Mouse (Mus musculus): ENCODE measurements around the gene Ecpas.
A peak's percentile ranks its signal among the peaks of the same experiment; 100 is the strongest.

The Ecpas gene

GRCm38 (mm10) chr4:58911069-58911830, 1.3 kb downstream of the Ecpas start:
- DNase-seq (ENCODE audit: low read depth, low spot score): peak; percentile 56

DNA sequence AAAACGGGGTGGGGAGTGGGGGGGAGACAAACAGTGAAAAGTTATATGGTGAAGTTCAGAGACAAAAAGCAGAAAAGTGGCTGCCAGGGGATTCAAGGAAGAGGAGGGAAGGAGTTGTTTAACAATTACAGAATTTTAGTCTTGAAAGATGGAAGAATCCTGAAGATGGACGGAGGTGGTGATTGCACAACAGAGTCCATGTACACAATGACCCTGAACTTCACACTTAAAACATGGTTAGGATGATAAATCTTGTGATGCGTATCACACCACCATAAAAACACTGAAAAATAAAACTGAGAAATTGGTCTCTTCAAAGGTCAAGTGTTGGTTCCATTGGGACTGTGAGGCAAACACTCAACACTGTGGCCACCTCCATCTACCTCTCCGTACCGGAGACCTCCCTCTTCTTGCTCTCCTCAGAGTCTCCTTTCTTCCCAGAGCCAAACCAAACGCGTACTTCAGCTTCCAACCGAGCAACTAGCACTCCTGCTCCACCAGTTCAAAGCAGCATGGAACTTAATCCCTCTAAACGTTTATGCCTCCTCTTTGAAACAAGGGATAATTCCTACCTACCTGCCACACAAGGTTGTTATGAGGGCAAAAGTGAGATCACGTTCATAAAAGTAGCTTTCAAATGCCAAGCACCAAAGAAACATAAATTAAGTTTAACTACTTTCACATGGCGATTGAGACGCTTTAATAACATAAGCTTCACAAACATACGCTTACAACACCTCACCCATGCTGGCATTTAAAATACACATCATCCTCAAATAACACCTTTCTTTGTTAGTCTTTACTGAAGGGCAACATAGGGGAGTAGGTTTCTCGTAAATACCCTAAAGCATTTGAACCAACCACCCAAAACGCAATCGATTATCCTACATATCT, 2.1 kb downstream of the Ecpas start:
- DNase-seq (ENCODE audit: low read depth, low spot score): no peak

- DNase-seq (ENCODE audit: low read depth, low spot score): no peak
Observed at GRCm38 (mm10) chr4:58907453-58907852, 5.1 kb downstream of the Ecpas start.

DNA sequence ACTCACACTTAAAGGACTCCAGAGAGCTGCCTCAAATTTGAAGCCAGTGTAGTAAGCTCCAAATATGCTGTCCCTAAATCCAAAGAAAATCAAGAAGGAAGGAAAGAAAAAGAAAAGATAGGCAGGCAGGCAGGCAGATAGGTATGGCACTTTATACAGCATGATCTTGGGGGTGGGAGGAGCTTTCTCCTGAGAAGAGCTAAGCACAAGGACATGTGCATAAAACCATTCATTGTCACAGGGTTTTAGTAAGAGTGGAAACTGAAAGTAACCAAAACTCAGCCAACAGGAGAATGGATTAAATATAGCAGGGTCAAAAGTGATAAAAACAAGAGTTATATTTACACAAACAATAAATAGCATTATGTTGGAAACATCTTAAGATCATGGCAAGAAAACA, 14.2 kb downstream of the Ecpas start:
- DNase-seq (ENCODE audit: low read depth, low spot score): peak; percentile 40

- DNase-seq (ENCODE audit: low read depth, low spot score): no peak
Observed at GRCm38 (mm10) chr4:58897436-58897835, 15.1 kb downstream of the Ecpas start.

DNA sequence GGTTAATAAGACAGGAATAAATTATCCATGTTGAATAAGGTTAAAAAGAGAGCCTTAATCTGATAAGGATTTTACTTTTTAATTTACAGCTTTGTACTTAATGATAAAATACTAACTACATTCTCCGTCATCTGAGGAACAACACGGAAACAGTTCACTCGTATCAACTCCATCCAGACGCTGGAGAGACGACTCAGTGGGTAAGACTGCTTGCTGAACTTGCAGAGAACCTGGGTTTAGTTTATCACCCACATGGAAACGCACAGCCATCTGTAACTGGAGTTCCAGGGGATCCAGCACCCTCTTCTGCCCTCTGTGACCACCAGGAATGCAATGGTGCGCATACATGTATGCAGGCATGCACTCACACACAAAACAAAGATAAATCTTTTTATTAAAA, 18.1 kb downstream of the Ecpas start:
- DNase-seq (ENCODE audit: low read depth, low spot score): no peak

- no peak for DNase-seq (ENCODE audit: low read depth, low spot score)
Observed at GRCm38 (mm10) chr4:58890035-58890782, 22.3 kb downstream of the Ecpas start.

DNA sequence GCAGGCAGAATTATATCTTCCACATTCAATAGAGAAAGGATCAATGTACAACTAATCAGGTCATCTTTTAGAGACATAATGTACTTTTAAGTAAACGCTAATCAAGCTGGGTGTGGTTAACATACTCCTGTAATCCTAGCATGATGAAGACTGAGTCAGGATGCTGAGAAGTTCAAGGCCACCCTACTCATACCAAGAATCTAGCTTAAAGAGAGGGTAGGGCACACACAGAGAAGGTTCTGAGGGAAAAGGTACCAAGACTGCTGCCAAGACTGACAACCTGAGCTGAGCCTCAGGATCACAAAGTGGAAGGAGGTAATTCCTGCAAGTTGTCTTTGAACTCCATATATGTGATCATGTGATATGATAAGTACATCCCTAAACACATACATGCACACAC, 24.0 kb downstream of the Ecpas start:
- no peak for DNase-seq (ENCODE audit: low read depth, low spot score)

DNA sequence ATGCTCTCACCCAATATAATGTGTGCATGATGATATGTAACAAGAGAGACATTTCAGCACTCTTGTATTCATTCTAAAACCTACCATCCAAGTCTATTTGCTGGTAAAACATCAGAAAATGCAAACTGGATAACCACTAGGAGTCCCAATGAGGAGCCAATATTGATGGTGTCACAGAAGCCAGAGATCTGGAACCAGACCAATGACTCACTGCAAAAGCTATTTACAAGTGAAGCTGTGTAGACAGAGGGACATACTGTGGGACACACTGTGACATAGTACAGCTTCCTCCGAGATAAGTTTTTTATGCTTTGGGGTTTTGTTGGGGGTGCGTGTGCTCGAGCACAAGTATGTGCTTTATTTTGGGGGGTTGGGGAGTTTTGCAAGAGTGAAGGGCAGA, 24.9 kb downstream of the Ecpas start:
- DNase-seq (ENCODE audit: low read depth, low spot score): peak; percentile 62

DNA sequence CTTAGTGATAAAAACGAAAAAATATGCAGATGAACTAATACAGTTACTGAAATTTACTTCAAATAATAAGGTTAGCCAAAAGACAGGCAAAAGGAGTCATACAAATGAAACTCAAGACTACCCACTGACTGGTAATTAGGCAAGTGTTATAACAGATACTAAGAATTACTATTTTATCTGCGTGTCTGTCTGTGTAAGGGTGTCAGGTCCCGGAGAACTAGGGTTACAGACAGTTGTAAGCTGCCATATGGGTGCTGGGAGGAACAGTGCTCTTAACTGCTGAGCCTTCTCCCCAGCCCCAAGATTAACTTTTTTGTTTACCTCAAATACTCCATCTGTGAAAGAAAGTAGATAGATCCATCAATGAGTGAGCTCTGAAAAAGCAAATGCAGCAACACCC, 25.8 kb downstream of the Ecpas start:
- no peak for DNase-seq (ENCODE audit: low read depth, low spot score)

- DNase-seq (ENCODE audit: low read depth, low spot score): no peak
Observed at GRCm38 (mm10) chr4:58885341-58885740, 27.2 kb downstream of the Ecpas start.

- no peak for DNase-seq (ENCODE audit: low read depth, low spot score)
Observed at GRCm38 (mm10) chr4:58883841-58884240, 28.7 kb downstream of the Ecpas start.

GRCm38 (mm10) chr4:58874373-58874772, 38.2 kb downstream of the Ecpas start:
- DNase-seq (ENCODE audit: low read depth, low spot score): no peak

- peak; percentile 96 for DNase-seq (ENCODE audit: low read depth, low spot score)
Observed at GRCm38 (mm10) chr4:58867242-58867641, 45.3 kb downstream of the Ecpas start.

DNA sequence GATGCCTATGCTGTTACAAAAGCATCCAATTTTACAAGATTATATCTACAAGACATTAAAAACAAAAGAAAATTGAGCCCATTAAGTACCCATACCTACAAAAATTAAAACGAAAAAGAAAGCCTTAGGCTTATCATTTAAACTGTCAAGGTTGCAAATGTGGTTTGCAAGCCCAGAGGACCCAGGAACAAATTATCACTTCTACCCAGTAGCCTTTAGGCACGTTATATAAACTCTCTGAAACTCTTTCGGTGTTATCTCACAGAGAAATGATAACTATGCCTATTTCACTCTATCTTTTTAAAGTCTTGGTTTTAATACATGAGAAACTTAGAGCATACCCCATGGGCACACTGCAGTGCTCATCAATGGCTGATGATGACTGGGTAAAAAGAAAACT, 79.6 kb downstream of the Ecpas start:
- no peak for DNase-seq (ENCODE audit: low read depth, low spot score)

GRCm38 (mm10) chr4:58825921-58826320, 86.6 kb downstream of the Ecpas start:
- peak; percentile 97 for DNase-seq (ENCODE audit: low read depth, low spot score)

GRCm38 (mm10) chr4:58787616-58788015, 124.9 kb downstream of the Ecpas start, which contains the start of gene Olfr267:
Gene Olfr267, minus strand, starts transcription at chr4:58787716.
- no peak for DNase-seq (ENCODE audit: low read depth, low spot score)

GRCm38 (mm10) chr4:58786659-58787058, 125.9 kb downstream of the Ecpas start:
- DNase-seq (ENCODE audit: low read depth, low spot score): no peak

GRCm38 (mm10) chr4:58763417-58763816, 149.1 kb downstream of the Ecpas start:
- no peak for DNase-seq (ENCODE audit: low read depth, low spot score)

DNA sequence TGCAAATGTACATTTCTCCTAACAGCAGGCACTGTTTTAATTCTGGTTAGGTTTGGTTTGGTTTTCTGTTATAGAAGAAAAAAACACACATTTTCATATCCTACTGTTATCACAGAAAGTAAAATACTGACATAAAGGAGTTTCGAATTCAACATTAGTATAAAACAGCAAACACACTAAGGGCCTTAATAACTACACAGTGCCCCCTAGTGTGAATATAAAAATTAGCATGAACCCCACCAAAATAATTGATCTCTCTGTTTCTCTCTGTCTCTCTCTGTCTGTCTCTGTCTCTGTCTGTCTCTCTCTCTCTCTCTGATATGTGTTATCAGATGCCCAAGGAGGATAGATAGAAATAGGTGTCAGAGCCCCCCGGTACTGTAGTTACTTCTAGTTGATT, 163.0 kb downstream of the Ecpas start:
- peak; percentile 71 for DNase-seq (ENCODE audit: low read depth, low spot score)

GRCm38 (mm10) chr4:58749101-58749500, 163.4 kb downstream of the Ecpas start:
- peak; percentile 78 for DNase-seq (ENCODE audit: low read depth, low spot score)

All from 3T3-L1 (cell line).